13 mouse cellular contexts compared by ENCODE assay signal in the genomic region with DNA sequence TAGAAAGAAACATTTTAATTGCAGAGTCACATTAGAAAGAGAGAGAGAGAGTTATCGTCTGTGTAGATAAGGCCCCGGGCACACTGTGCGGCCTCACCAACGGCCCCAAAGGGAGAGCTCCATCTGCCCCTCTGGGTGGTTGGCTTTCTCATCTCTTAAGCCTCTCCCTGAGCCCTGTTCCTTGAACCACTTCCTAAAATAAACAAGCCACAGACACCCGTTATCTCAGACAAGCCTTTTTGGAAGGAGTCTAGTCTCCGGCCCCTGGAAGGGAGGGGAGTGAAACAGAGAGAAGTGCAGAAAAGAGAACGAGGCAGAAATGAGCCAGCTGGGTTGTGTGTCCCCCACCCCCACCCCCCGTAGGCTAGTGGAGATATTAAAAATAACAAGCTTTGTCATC.
DNase-seq lines count a peak whose midpoint lies in the region; ATAC-seq and TF ChIP-seq lines count a peak whose summit lies in the region.
"Had no signal": no experiment of that assay in that cellular context is flagged by ENCODE, and none has a peak within 500 bp of the region (broad histone marks: within the 10 kb centered on the region; RNA-seq: fewer than 3 reads in every experiment).

No protein-coding gene starts in this region.

- no peak for TF ChIP-seq CTCF in lung, embryonic 14.5 days (IDR thresholded peaks at IDR 0.05; ENCODE audit: low read depth)
- no peak for TF ChIP-seq CTCF in layer of hippocampus, adult 2 months (conservative IDR thresholded peaks at IDR 0.05)

- DNase-seq in lung, embryonic 14.5 days, result peak; percentile 88
- no peak for DNase-seq in lung, adult 18-20 months
- DNase-seq in heart, embryonic 10.5 days (ENCODE audit: low spot score), result no peak
- peak; percentile 42 for DNase-seq in heart, postnatal 4 days
- peak; percentile 35 for DNase-seq in lung, postnatal 36 days
- DNase-seq in layer of hippocampus, adult 2 months (ENCODE audit: low spot score in 2 of 2), result no peak
- DNase-seq: cerebellum, adult 9-10 months; kidney, adult 11 months; thymus, adult 2 months had no signal

- no peaks in the 10 kb centered on the region; the same call in 1 of the 2 replicates for H3K9me3 ChIP-seq in lung, embryonic 14.5 days (ENCODE audit: low read depth, low read length)
- H3K9me3 ChIP-seq in heart, embryonic 10.5 days, result 0 out of 2 replicates have a peak, but pooled peaks cover 3% of the 10 kb centered on the region
- H3K9me3 ChIP-seq in hindbrain, embryonic 12.5 days (replicated peaks), result no peaks in the 10 kb centered on the region

- H3K27ac ChIP-seq in lung, embryonic 14.5 days (ENCODE audit: low read depth), result peak overlapping the region; percentile 87
- peak overlapping the region; percentile 82 for H3K27ac ChIP-seq in heart, embryonic 10.5 days
- no peak overlapping the region for H3K27ac ChIP-seq in layer of hippocampus, adult 2 months
- H3K27ac ChIP-seq in hindbrain, embryonic 12.5 days, result no peak overlapping the region
- H3K27ac ChIP-seq: embryonic facial prominence, embryonic 10.5 days; macrophage had no signal

- peak; percentile 89 for ATAC-seq in lung, embryonic 14.5 days (ENCODE audit: insufficient read depth)
- ATAC-seq in hindbrain, embryonic 12.5 days (ENCODE audit: low FRiP score), result no peak
- ATAC-seq: CD4-positive, CD25-positive, alpha-beta regulatory T cell, adult 4 months had no signal

- H3K9ac ChIP-seq in lung, embryonic 14.5 days, result no peak overlapping the region
- no peak overlapping the region for H3K9ac ChIP-seq in hindbrain, embryonic 12.5 days

- 15% methylated on average over 8 of the region's 8 CpGs for WGBS in lung, embryonic 14.5 days
- WGBS in heart, embryonic 10.5 days, result 19% methylated on average over 8 of the region's 8 CpGs
- WGBS in hindbrain, embryonic 12.5 days, result 71% methylated on average over 8 of the region's 8 CpGs

- H3K4me1 ChIP-seq in lung, embryonic 14.5 days (ENCODE audit: insufficient read depth), result peaks cover 4% of the 10 kb centered on the region; the same call in 1 of the 2 replicates
- H3K4me1 ChIP-seq in heart, embryonic 10.5 days, result peaks cover 27% of the 10 kb centered on the region
- no peaks in the 10 kb centered on the region for H3K4me1 ChIP-seq in hindbrain, embryonic 12.5 days

- H3K4me3 ChIP-seq in lung, embryonic 14.5 days (ENCODE audit: low read depth, low read length), result no peak overlapping the region
- peak overlapping the region; percentile 16; the same call in 1 of the 2 replicates for H3K4me3 ChIP-seq in heart, embryonic 10.5 days
- H3K4me3 ChIP-seq in layer of hippocampus, adult 2 months, result no peak overlapping the region
- no peak overlapping the region for H3K4me3 ChIP-seq in hindbrain, embryonic 12.5 days
- H3K4me3 ChIP-seq: embryonic facial prominence, embryonic 10.5 days had no signal

- H3K4me2 ChIP-seq in lung, embryonic 14.5 days, result no peak overlapping the region
- H3K4me2 ChIP-seq in hindbrain, embryonic 12.5 days (replicated peaks), result no peak overlapping the region

- H3K27me3 ChIP-seq in lung, embryonic 14.5 days (ENCODE audit: insufficient read depth, low read length), result no peaks in the 10 kb centered on the region
- no peaks in the 10 kb centered on the region for H3K27me3 ChIP-seq in heart, embryonic 10.5 days (ENCODE audit: insufficient read depth, poor library complexity, severe bottlenecking)
- H3K27me3 ChIP-seq in hindbrain, embryonic 12.5 days, result no peaks in the 10 kb centered on the region

- H3K36me3 ChIP-seq in lung, embryonic 14.5 days (ENCODE audit: insufficient read depth), result no peaks in the 10 kb centered on the region
- H3K36me3 ChIP-seq in heart, embryonic 10.5 days, result no peaks in the 10 kb centered on the region
- H3K36me3 ChIP-seq in hindbrain, embryonic 12.5 days, result no peaks in the 10 kb centered on the region
- H3K36me3 ChIP-seq: embryonic facial prominence, embryonic 10.5 days had no signal

Comparison
In these comparisons a context has a peak if more than half of its experiments do, and no peak if none do; other contexts are left out.
1. DNase-seq: peak in lung, embryonic 14.5 days (single experiment), heart, postnatal 4 days (single experiment) and lung, postnatal 36 days (single experiment); none in lung, adult 18-20 months (0 of 2), heart, embryonic 10.5 days (single experiment) and layer of hippocampus, adult 2 months (0 of 2).
2. H3K27ac ChIP-seq: peak in lung, embryonic 14.5 days (single experiment) and heart, embryonic 10.5 days (single experiment); none in layer of hippocampus, adult 2 months (single experiment) and hindbrain, embryonic 12.5 days (single experiment).